Mouse (Mus musculus) G1E (cell line): ENCODE data around the gene Specc1l.

Source experiments
- CTCF ChIP-seq: IDR thresholded peaks from 2 replicates; pipeline ENCODE4 v1.5.1; 2012; ENCODE audit warnings: low read depth, low read length, inconsistent platforms, mixed read lengths
- TAL1 ChIP-seq: conservative IDR thresholded peaks from 2 replicates; pipeline ENCODE4 v1.6.1; 2012; ENCODE audit warnings: low read depth, low read length, inconsistent platforms, mixed read lengths

GRCm38 (mm10) chr10:75322966-75323365 lies 111.1 kb downstream of the Specc1l start:
- TF ChIP-seq CTCF (no peak), TAL1 (no peak)
